Mouse (Mus musculus) heart, embryonic 14.5 days (tissue): ENCODE data around the gene Dennd4a. TPM values are rescaled to one million over a fixed set of nuclear protein-coding genes. Genes with fewer than 3 reads are reported as not detected.

ENCODE experiments used
- ATAC-seq: fragments of 200-750 bp; cut with Nextera tagmentation; 2 replicates; pipeline ENCODE4 v1.8.0; 2017; ENCODE audit warnings: low read depth, moderate TSS enrichment; ENCODE audit not compliant: insufficient number of reproducible peaks, insufficient read depth, low FRiP score
- H3K27ac ChIP-seq, 2 experiments: fragments of 200-500 bp in 1 of 2; fragments of 300-500 bp in 1 of 2; sonication (generic) in 1 of 2; replicated peaks in 1 of 2; 2 replicates each; pipeline ENCODE4 v1.5.1; 2012 to 2014; ENCODE audit warnings: low read depth in 2 of 2, low read length in 2 of 2, control low read depth in 1 of 2, mild to moderate bottlenecking in 1 of 2, mixed read lengths in 1 of 2; ENCODE audit not compliant: control insufficient read depth in 1 of 2, insufficient read depth in 1 of 2
- H3K27me3 ChIP-seq: fragments of 300-500 bp; sonication (generic); 2 replicates; pipeline ENCODE4 v1.6.1; 2014; ENCODE audit warnings: mild to moderate bottlenecking, low read length, control low read depth; ENCODE audit not compliant: control insufficient read depth, insufficient read depth
- H3K36me3 ChIP-seq: fragments of 300-500 bp; sonication (generic); 2 replicates; pipeline ENCODE4 v1.6.1; 2014; ENCODE audit warnings: mild to moderate bottlenecking, control low read depth, low read length, mixed read lengths; ENCODE audit not compliant: control insufficient read depth, insufficient read depth
- H3K4me1 ChIP-seq, 2 experiments: fragments of 200-500 bp in 1 of 2; fragments of 300-500 bp in 1 of 2; sonication (generic) in 1 of 2; 2 replicates each; pipeline ENCODE4 v1.6.1; 2012 to 2014; ENCODE audit warnings: low read length in 2 of 2, control low read depth in 1 of 2, mixed read lengths in 1 of 2; ENCODE audit not compliant: control insufficient read depth in 2 of 2, insufficient read depth in 2 of 2
- H3K4me2 ChIP-seq: fragments of 300-500 bp; sonication (generic); 2 replicates; pipeline ENCODE4 v1.6.1; 2014; ENCODE audit warnings: mild to moderate bottlenecking, low read length
- H3K4me3 ChIP-seq, 2 experiments: fragments of 200-500 bp in 1 of 2; fragments of 300-500 bp in 1 of 2; sonication (generic) in 1 of 2; 2 replicates each; pipeline ENCODE4 v1.5.1; 2012 to 2014; ENCODE audit warnings: low read length in 2 of 2, mild to moderate bottlenecking in 2 of 2, control low read depth in 1 of 2, low read depth in 1 of 2, moderate library complexity in 1 of 2; ENCODE audit not compliant: control insufficient read depth in 1 of 2, insufficient read depth in 1 of 2
- H3K9ac ChIP-seq: fragments of 300-500 bp; sonication (generic); 2 replicates; pipeline ENCODE4 v1.6.1; 2014; ENCODE audit warnings: mild to moderate bottlenecking, low read length
- H3K9me3 ChIP-seq: fragments of 300-500 bp; sonication (generic); 2 replicates; pipeline ENCODE4 v1.6.1; 2016; ENCODE audit warnings: low read length, control low read depth; ENCODE audit not compliant: control insufficient read depth
- WGBS: fragments of 180-500 bp; shearing (Covaris S2); extraction: QIAGEN DNeasy Blood & Tissue Kit; methylation state at CpG from one replicate; pipeline ENCODE4 v1.1.7; 2014; 5-methylcytosine and 5-hydroxymethylcytosine counted together
- polyA plus RNA-seq: library from polyadenylated mRNA; unstranded; fragments of >200 nt; fragmentation: Nextera tagmentation; extraction: Ambion mirVana; gene quantifications from 2 replicates; pipeline ENCODE4 v1.2.1, GENCODE M21; 2014

The Dennd4a gene
- polyA plus RNA-seq, 1 experiment from 2014 or later = 6.0 TPM

- no peak for ATAC-seq
Observed at GRCm38 (mm10) chr9:64830641-64831040, 19.5 kb downstream of the Dennd4a start.

GRCm38 (mm10) chr9:64831760-64832159, 20.6 kb downstream of the Dennd4a start:
- no peak for ATAC-seq

More at GRCm38 (mm10) chr9:64830641-64831040, 19.5 kb downstream of the Dennd4a start:
- no peak overlapping the region for H3K4me3 ChIP-seq
- no peak overlapping the region for H3K9ac ChIP-seq
- no peak overlapping the region for H3K27ac ChIP-seq
- 87% methylated on average over 7 of the region's 7 CpGs for WGBS
- no peaks in the 10 kb centered on the region for H3K4me1 ChIP-seq
- H3K9me3 ChIP-seq = no peaks in the 10 kb centered on the region
- no peaks in the 10 kb centered on the region for H3K36me3 ChIP-seq
- H3K27me3 ChIP-seq = no peaks in the 10 kb centered on the region
- no peak overlapping the region for H3K4me2 ChIP-seq

GRCm38 (mm10) chr9:64834418-64834817, 23.3 kb downstream of the Dennd4a start:
- no peak overlapping the region for H3K27ac ChIP-seq
- ATAC-seq = no peak
- no peak overlapping the region for H3K4me2 ChIP-seq
- 86% methylated on average over 3 of the region's 3 CpGs for WGBS
- no peaks in the 10 kb centered on the region for H3K4me1 ChIP-seq
- H3K9me3 ChIP-seq = no peaks in the 10 kb centered on the region
- H3K36me3 ChIP-seq = peaks cover 3% of the 10 kb centered on the region; the same call in 1 of the 2 replicates
- H3K27me3 ChIP-seq = no peaks in the 10 kb centered on the region
- no peak overlapping the region for H3K4me3 ChIP-seq
- H3K9ac ChIP-seq = no peak overlapping the region

More at GRCm38 (mm10) chr9:64831760-64832159, 20.6 kb downstream of the Dennd4a start:
- Histone ChIP-seq H3K4me1 (no peaks in the 10 kb centered on the region), H3K36me3 (no peaks in the 10 kb centered on the region), H3K9me3 (no peaks in the 10 kb centered on the region), H3K9ac (no peak overlapping the region), H3K27me3 (no peaks in the 10 kb centered on the region), H3K27ac (no peak overlapping the region), H3K4me2 (no peak overlapping the region), H3K4me3 (no peak overlapping the region)
- 85% methylated on average over 2 of the region's 2 CpGs for WGBS

- no peak for ATAC-seq
- Histone ChIP-seq H3K9me3 (no peaks in the 10 kb centered on the region), H3K27ac (no peak overlapping the region), H3K4me2 (no peak overlapping the region), H3K9ac (no peak overlapping the region), H3K4me1 (no peaks in the 10 kb centered on the region), H3K4me3 (no peak overlapping the region), H3K27me3 (no peaks in the 10 kb centered on the region), H3K36me3 (0 out of 2 replicates have a peak, but pooled peaks cover 10% of the 10 kb centered on the region)
- 77% methylated on average over 4 of the region's 4 CpGs for WGBS
Observed at GRCm38 (mm10) chr9:64845355-64845754, 34.2 kb downstream of the Dennd4a start.

- H3K4me3 ChIP-seq = no peak overlapping the region
- H3K9me3 ChIP-seq = no peaks in the 10 kb centered on the region
- 74% methylated on average over 1 of the region's 1 CpGs for WGBS
- H3K27me3 ChIP-seq = no peaks in the 10 kb centered on the region
- peaks cover 0 to 5% of the 10 kb centered on the region in 2 experiments; a peak in 2 of 4 replicates for H3K4me1 ChIP-seq
- no peak overlapping the region for H3K27ac ChIP-seq
- H3K36me3 ChIP-seq = 0 out of 2 replicates have a peak, but pooled peaks cover 4% of the 10 kb centered on the region
- no peak overlapping the region for H3K4me2 ChIP-seq
- H3K9ac ChIP-seq = no peak overlapping the region
- ATAC-seq = no peak
Observed at GRCm38 (mm10) chr9:64849548-64849947, 38.4 kb downstream of the Dennd4a start.

- Histone ChIP-seq H3K27me3 (no peaks in the 10 kb centered on the region), H3K27ac (no peak overlapping the region), H3K4me1 (no peaks in the 10 kb centered on the region), H3K9ac (no peak overlapping the region), H3K4me3 (no peak overlapping the region), H3K36me3 (peaks cover 8% of the 10 kb centered on the region; the same call in 1 of the 2 replicates), H3K4me2 (no peak overlapping the region), H3K9me3 (no peaks in the 10 kb centered on the region)
- no peak for ATAC-seq
Observed at GRCm38 (mm10) chr9:64860083-64860482, 48.9 kb downstream of the Dennd4a start.

- Histone ChIP-seq H3K9ac (no peak overlapping the region), H3K9me3 (no peaks in the 10 kb centered on the region), H3K27me3 (no peaks in the 10 kb centered on the region), H3K4me1 (no peaks in the 10 kb centered on the region), H3K4me2 (no peak overlapping the region), H3K27ac (no peak overlapping the region), H3K4me3 (no peak overlapping the region), H3K36me3 (peaks cover 8% of the 10 kb centered on the region; the same call in 1 of the 2 replicates)
- ATAC-seq = no peak
- 87% methylated on average over 2 of the region's 2 CpGs for WGBS
Observed at GRCm38 (mm10) chr9:64862687-64863086, 51.5 kb downstream of the Dennd4a start.

- ATAC-seq = no peak
- peaks cover 5% of the 10 kb centered on the region; the same call in 1 of the 2 replicates for H3K36me3 ChIP-seq
- H3K4me1 ChIP-seq = no peaks in the 10 kb centered on the region
- no peak overlapping the region for H3K4me3 ChIP-seq
- H3K27me3 ChIP-seq = no peaks in the 10 kb centered on the region
- WGBS = 74% methylated on average over 5 of the region's 5 CpGs
- H3K4me2 ChIP-seq = no peak overlapping the region
- no peak overlapping the region for H3K27ac ChIP-seq
- no peaks in the 10 kb centered on the region for H3K9me3 ChIP-seq
- H3K9ac ChIP-seq = no peak overlapping the region
Observed at GRCm38 (mm10) chr9:64886008-64886407, 74.9 kb downstream of the Dennd4a start.
